Mouse (Mus musculus) kidney, embryonic 15.5 days (tissue): ENCODE data around the gene Lonp1. TPM values are rescaled to one million over a fixed set of nuclear protein-coding genes. Genes with fewer than 3 reads are reported as not detected.

ENCODE experiments used
- ATAC-seq: fragments of 200-750 bp; cut with Nextera tagmentation; replicated peaks from 2 replicates; pipeline ENCODE4 v1.8.0; 2017; ENCODE audit warnings: moderate TSS enrichment; ENCODE audit not compliant: low FRiP score
- H3K27ac ChIP-seq: fragments of 300-500 bp; sonication (generic); 2 replicates; pipeline ENCODE4 v1.5.1; 2015; ENCODE audit warnings: mild to moderate bottlenecking, inconsistent platforms
- H3K27me3 ChIP-seq: fragments of 300-500 bp; sonication (generic); 2 replicates; pipeline ENCODE4 v1.6.1; 2015; ENCODE audit warnings: inconsistent platforms
- H3K36me3 ChIP-seq: fragments of 300-500 bp; sonication (generic); 2 replicates; pipeline ENCODE4 v1.6.1; 2015; ENCODE audit warnings: inconsistent platforms
- H3K4me1 ChIP-seq: fragments of 300-500 bp; sonication (generic); 2 replicates; pipeline ENCODE4 v1.6.1; 2015; ENCODE audit warnings: inconsistent platforms
- H3K4me2 ChIP-seq: fragments of 300-500 bp; sonication (generic); 2 replicates; pipeline ENCODE4 v1.6.1; 2015; ENCODE audit warnings: moderate library complexity, mild to moderate bottlenecking, inconsistent platforms
- H3K4me3 ChIP-seq: fragments of 300-500 bp; sonication (generic); replicated peaks from 2 replicates; pipeline ENCODE4 v1.5.1; 2015; ENCODE audit warnings: mild to moderate bottlenecking, inconsistent platforms
- H3K9ac ChIP-seq: fragments of 300-500 bp; sonication (generic); 2 replicates; pipeline ENCODE4 v1.6.1; 2015; ENCODE audit warnings: mild to moderate bottlenecking, inconsistent platforms
- H3K9me3 ChIP-seq: fragments of 300-500 bp; sonication (generic); replicated peaks from 2 replicates; pipeline ENCODE4 v1.6.1; 2016; ENCODE audit warnings: inconsistent platforms
- WGBS: fragments of 180-500 bp; shearing (Covaris S2); methylation state at CpG from one replicate; pipeline ENCODE4 v1.1.7; 2015; ENCODE audit warnings: mixed read lengths; 5-methylcytosine and 5-hydroxymethylcytosine counted together
- polyA plus RNA-seq: library from polyadenylated mRNA; unstranded; fragments of >200 nt; fragmentation: Nextera tagmentation; extraction: Ambion mirVana; gene quantifications from 2 replicates; pipeline ENCODE4 v1.2.1, GENCODE M21; 2015

The Lonp1 gene
- polyA plus RNA-seq = 59.7 and 63.8 TPM in 2 replicates

GRCm38 (mm10) chr17:56626754-56627470, at the start of gene Lonp1:
Gene Lonp1 (minus strand): TSS chr17:56626887.
- peak within 1 kb of the TSS; percentile 97 for H3K4me3 ChIP-seq
- ATAC-seq = peak; percentile 92
- peaks cover 29% of the 10 kb centered on the region for H3K4me1 ChIP-seq
- no peaks in the 10 kb centered on the region for H3K27me3 ChIP-seq
- H3K4me2 ChIP-seq = peak within 1 kb of the TSS; percentile 95
- no peaks in the 10 kb centered on the region for H3K9me3 ChIP-seq
- peak within 1 kb of the TSS; percentile 93 for H3K27ac ChIP-seq
- WGBS = under 1% methylated on average over 51 of the region's 51 CpGs
- peaks cover 29% of the 10 kb centered on the region for H3K36me3 ChIP-seq
- H3K9ac ChIP-seq = peak within 1 kb of the TSS; percentile 97

DNA sequence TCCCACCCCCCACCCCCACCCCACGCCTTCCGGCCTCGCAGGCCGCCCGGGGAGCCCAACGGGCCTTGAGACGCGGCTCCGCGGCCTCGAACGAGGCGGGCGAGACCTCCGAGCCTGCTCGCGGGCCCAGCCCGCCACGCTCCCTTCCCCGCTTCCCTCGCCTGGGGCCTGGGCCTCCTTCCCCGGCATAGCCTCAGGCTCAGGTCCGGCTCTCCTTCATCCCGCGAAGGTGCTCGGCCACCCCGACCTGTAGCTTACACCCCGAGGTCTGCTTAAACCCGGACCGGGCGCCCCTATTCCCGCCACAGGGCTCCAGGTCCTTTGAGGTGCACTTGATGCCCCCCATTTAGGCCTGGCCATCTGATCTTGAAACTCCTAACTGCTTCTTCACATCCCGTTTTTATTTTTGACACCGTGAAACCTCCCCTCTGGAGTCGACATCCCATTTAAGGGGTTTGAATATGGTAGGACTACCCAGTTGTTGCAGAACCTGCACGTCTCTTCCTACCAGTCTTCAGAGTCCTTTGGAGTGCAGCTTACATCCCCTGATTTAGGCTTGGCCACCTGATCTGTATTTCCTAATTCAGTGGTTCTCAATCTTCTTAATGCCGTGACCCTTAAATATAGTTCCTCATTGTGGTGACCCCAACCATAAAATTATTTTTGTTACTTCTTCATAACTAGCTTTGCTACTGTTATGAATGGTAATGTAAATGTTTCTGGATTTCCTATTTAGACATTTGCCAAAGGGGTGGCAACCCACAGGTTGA, 47.1 kb upstream of the Lonp1 start:
- WGBS = 1% methylated on average over 37 of the region's 37 CpGs
- H3K36me3 ChIP-seq = peaks cover 33% of the 10 kb centered on the region
- H3K27ac ChIP-seq = peak overlapping the region; percentile 92
- peaks cover 31% of the 10 kb centered on the region for H3K4me1 ChIP-seq
- no peaks in the 10 kb centered on the region for H3K9me3 ChIP-seq
- H3K9ac ChIP-seq = peak overlapping the region; percentile 97
- H3K4me3 ChIP-seq = peak overlapping the region; percentile 96
- ATAC-seq = peak; percentile 48
- no peaks in the 10 kb centered on the region for H3K27me3 ChIP-seq
- peak overlapping the region; percentile 70 for H3K4me2 ChIP-seq

DNA sequence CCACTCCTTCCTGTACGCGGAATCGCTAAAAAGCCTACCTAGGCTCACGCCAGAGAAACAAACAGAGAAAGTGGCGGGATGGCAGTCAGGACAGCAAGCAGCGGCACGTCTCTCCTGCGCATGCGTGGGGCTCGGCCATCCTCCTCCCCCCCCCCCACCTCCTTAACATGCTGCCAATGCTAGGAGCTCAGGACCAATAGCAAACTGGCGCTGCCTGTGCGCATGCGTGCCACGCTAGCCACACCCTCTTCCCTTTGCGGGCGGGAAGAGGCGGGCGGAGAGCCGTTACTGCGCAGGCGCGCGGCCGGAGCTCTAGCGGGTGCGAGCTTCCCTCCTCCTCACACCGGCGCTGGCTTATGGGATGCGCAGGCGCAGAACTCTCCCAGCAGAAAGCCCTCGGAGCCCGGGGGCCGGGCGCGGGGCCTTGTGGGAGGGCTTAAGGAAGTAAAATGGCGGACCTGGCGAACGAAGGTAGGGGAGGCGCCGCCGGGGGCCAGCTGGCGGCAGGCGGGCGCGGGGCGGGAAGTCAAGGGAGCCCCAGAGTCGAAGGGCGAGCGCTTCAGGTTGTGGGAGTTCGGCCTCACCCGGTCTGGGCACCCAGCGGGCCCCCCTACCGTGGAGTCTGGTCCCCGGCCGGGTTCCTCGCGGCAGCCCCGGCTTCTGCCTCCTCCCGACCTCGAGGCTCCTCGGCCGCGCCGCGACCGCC, 46.4 kb upstream of the Lonp1 start, which contains the start of gene Ranbp3:
Gene Ranbp3, plus strand, starts transcription at position 354 of the 706 bp plus-strand sequence.
- under 1% methylated on average over 64 of the region's 66 CpGs for WGBS
- H3K4me3 ChIP-seq = peak within 1 kb of the TSS; percentile 96
- H3K4me2 ChIP-seq = peak within 1 kb of the TSS; percentile 70
- ATAC-seq = peak; percentile 93
- peaks cover 39% of the 10 kb centered on the region for H3K4me1 ChIP-seq
- H3K9ac ChIP-seq = peak within 1 kb of the TSS; percentile 97
- H3K36me3 ChIP-seq = peaks cover 30% of the 10 kb centered on the region
- no peaks in the 10 kb centered on the region for H3K27me3 ChIP-seq
- H3K9me3 ChIP-seq = no peaks in the 10 kb centered on the region
- peak within 1 kb of the TSS; percentile 92 for H3K27ac ChIP-seq

DNA sequence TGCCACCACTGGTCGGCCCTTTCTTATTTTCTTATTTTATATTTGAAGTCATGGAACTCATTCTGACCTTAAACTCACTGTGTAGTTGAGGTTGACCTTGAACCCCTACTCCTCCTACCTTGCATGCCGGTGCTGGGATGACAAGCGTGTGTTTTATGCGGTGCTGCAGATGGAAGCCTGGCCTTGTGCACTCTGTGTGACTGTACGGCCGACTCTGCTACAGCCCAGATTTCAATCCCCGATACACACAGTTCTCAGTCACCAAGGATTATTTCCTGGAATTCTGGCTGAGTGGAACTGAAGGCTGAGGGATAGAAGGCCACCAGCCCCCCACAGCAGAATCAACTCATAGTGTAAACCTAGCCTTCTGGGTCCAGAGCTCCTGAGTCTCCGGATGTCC, 43.1 kb upstream of the Lonp1 start:
- H3K27ac ChIP-seq = no peak overlapping the region
- no peak overlapping the region for H3K9ac ChIP-seq
- H3K4me2 ChIP-seq = no peak overlapping the region
- 81% methylated on average over 8 of the region's 8 CpGs for WGBS
- no peaks in the 10 kb centered on the region for H3K9me3 ChIP-seq
- no peak overlapping the region for H3K4me3 ChIP-seq
- no peaks in the 10 kb centered on the region for H3K36me3 ChIP-seq
- ATAC-seq = no peak
- no peaks in the 10 kb centered on the region for H3K27me3 ChIP-seq
- peaks cover 21% of the 10 kb centered on the region for H3K4me1 ChIP-seq

DNA sequence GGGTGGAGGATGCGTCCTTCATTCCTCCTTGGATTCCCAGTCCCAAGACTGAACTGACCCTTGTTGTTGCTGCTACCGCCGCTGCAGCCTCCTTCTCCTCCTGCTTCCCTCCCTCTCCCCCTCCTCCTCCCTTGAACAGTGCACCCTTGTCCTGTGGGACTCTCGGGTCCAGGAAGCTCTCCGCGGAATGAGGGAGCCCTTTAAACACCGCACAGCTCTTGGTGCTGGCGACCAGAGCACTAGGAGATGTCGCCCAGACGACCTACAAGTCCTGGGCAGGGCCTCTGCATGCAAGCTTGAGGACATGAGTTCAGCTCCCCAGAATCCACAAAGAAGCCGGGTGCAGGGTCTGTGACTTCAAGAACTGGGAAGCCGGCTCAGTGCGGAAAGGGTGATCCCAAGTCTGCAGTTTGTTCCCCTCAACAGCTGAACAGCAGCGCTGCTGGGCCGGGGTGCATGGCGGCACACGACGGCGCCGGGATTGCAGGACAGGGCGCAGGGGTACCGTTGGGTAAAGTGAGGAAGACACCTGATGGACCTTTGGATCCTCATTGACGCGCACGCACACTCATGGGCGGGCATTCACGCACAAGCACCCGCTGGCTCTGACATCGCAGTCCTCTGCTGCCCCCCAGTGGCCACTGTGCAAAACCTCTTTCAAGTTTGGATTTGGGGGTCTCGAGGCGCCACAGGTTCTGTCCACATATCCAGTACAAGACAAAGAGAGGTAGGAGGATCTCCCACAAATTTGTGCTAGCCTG, 41.9 kb upstream of the Lonp1 start:
- Histone ChIP-seq H3K9me3 (no peaks in the 10 kb centered on the region), H3K27ac (no peak overlapping the region), H3K4me2 (peak overlapping the region; percentile 98), H3K27me3 (no peaks in the 10 kb centered on the region), H3K4me3 (peak overlapping the region; percentile 53), H3K36me3 (no peaks in the 10 kb centered on the region), H3K4me1 (peaks cover 26% of the 10 kb centered on the region), H3K9ac (peak overlapping the region; percentile 55)
- ATAC-seq = no peak
- WGBS = 5% methylated on average over 31 of the region's 31 CpGs

GRCm38 (mm10) chr17:56667591-56667990, 40.9 kb upstream of the Lonp1 start:
- H3K9me3 ChIP-seq = no peaks in the 10 kb centered on the region
- H3K9ac ChIP-seq = no peak overlapping the region
- H3K27me3 ChIP-seq = no peaks in the 10 kb centered on the region
- no peak overlapping the region for H3K4me3 ChIP-seq
- no peaks in the 10 kb centered on the region for H3K36me3 ChIP-seq
- peaks cover 29% of the 10 kb centered on the region for H3K4me1 ChIP-seq
- no peak overlapping the region for H3K27ac ChIP-seq
- no peak for ATAC-seq
- no peak overlapping the region for H3K4me2 ChIP-seq
- 74% methylated on average over 3 of the region's 3 CpGs for WGBS

GRCm38 (mm10) chr17:56666384-56666783, 39.7 kb upstream of the Lonp1 start:
- WGBS = 83% methylated on average over 4 of the region's 4 CpGs

DNA sequence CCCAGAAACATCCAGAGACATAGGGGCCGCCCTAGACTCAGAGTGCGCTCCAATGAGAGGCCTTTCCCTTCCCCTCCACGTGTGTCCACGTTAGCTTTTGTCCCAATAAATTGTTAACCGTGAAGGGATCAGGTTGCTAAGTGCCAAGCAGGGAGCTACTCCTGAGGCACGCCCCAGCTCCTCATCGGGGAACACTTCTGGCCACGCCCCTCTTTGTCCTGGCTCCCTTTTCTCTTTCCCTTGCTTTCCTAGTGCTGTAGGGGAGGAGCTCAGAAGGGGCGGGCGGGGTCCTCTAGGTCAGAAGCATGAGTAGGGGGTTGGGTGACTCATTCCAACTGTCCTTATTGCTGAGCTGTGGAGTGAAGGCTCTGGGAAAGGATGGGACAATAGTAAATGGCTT, 37.6 kb upstream of the Lonp1 start:
- Histone ChIP-seq H3K36me3 (no peaks in the 10 kb centered on the region), H3K9me3 (no peaks in the 10 kb centered on the region), H3K4me3 (peak overlapping the region; percentile 20), H3K4me2 (peak overlapping the region; percentile 55), H3K4me1 (peaks cover 25% of the 10 kb centered on the region), H3K27me3 (no peaks in the 10 kb centered on the region), H3K9ac (no peak overlapping the region), H3K27ac (peak overlapping the region; percentile 72; the same call in 1 of the 2 replicates)
- WGBS = 4% methylated on average over 10 of the region's 10 CpGs
- peak; percentile 73 for ATAC-seq

More at GRCm38 (mm10) chr17:56666384-56666783, 39.7 kb upstream of the Lonp1 start:
- Histone ChIP-seq H3K27ac (no peak overlapping the region), H3K9me3 (no peaks in the 10 kb centered on the region), H3K36me3 (no peaks in the 10 kb centered on the region), H3K9ac (no peak overlapping the region), H3K4me3 (no peak overlapping the region), H3K4me2 (no peak overlapping the region), H3K4me1 (peaks cover 25% of the 10 kb centered on the region), H3K27me3 (no peaks in the 10 kb centered on the region)
- ATAC-seq = no peak

GRCm38 (mm10) chr17:56663659-56664058, 37.0 kb upstream of the Lonp1 start:
- Histone ChIP-seq H3K36me3 (no peaks in the 10 kb centered on the region), H3K27ac (peak overlapping the region; percentile 72; the same call in 1 of the 2 replicates), H3K4me1 (peaks cover 21% of the 10 kb centered on the region), H3K4me3 (peak overlapping the region; percentile 20), H3K9me3 (no peaks in the 10 kb centered on the region), H3K4me2 (peak overlapping the region; percentile 55), H3K9ac (no peak overlapping the region), H3K27me3 (no peaks in the 10 kb centered on the region)
- WGBS = 54% methylated on average over 3 of the region's 3 CpGs
- no peak for ATAC-seq

DNA sequence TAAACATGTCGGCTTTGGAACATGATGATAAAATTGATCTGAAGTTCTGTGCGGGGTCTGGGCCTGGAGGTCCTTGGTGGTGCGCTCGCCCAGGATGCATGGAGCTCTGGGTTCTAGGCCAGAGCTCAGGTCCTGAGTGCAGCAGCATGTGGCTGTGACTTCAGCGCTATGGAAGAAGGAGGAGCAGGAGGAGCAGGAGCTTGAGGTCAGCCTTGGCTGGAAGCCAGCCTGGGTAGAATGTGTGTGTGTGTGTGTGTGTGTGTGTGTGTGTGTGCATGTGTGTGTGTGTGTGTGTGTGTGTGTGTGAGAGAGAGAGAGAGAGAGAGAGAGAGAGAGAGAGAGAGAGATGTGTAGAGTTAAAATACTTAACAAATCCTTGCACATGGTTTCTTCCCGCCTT, 29.5 kb upstream of the Lonp1 start:
- Histone ChIP-seq H3K9me3 (no peaks in the 10 kb centered on the region), H3K4me2 (no peak overlapping the region), H3K4me1 (peaks cover 8% of the 10 kb centered on the region; the same call in 1 of the 2 replicates), H3K27me3 (no peaks in the 10 kb centered on the region), H3K9ac (no peak overlapping the region), H3K27ac (no peak overlapping the region), H3K36me3 (no peaks in the 10 kb centered on the region), H3K4me3 (no peak overlapping the region)
- 86% methylated on average over 6 of the region's 6 CpGs for WGBS
- no peak for ATAC-seq

- no peak for ATAC-seq
- no peak overlapping the region for H3K4me2 ChIP-seq
- WGBS = 76% methylated on average over 3 of the region's 3 CpGs
- no peak overlapping the region for H3K4me3 ChIP-seq
- H3K9ac ChIP-seq = no peak overlapping the region
- no peaks in the 10 kb centered on the region for H3K36me3 ChIP-seq
- H3K4me1 ChIP-seq = peaks cover 10% of the 10 kb centered on the region; the same call in 1 of the 2 replicates
- H3K27me3 ChIP-seq = no peaks in the 10 kb centered on the region
- H3K9me3 ChIP-seq = no peaks in the 10 kb centered on the region
- H3K27ac ChIP-seq = no peak overlapping the region
Observed at GRCm38 (mm10) chr17:56655311-56655710, 28.6 kb upstream of the Lonp1 start.
